Mouse (Mus musculus) gastrocnemius, postnatal 4 days (tissue): ENCODE results near the gene Frmd8. TPM values are rescaled to one million over a fixed set of nuclear protein-coding genes. Genes with fewer than 3 reads are reported as not detected.
A peak's percentile ranks its signal among the peaks of the same experiment; 100 is the strongest.
"Not testable (repeated sequence)": the region's sequence is repeated elsewhere in the genome, so short reads cannot be mapped to it uniquely, and the experiment has no call there.

Source experiments
- DNase-seq, 2 experiments: peaks; one replicate each; pipeline ENCODE4 v3.0.0; 2021 to 2022; ENCODE audit warnings: low spot score in 2 of 2, mixed read lengths in 2 of 2
- total RNA-seq, 2 experiments: library from RNA; stranded (reverse); gene quantifications; 2 replicates each; pipeline ENCODE4 v1.2.3; 2021

Frmd8 gene
- total RNA-seq, 2 experiments from 2014 or later, result 16.2 to 16.7 TPM

DNA sequence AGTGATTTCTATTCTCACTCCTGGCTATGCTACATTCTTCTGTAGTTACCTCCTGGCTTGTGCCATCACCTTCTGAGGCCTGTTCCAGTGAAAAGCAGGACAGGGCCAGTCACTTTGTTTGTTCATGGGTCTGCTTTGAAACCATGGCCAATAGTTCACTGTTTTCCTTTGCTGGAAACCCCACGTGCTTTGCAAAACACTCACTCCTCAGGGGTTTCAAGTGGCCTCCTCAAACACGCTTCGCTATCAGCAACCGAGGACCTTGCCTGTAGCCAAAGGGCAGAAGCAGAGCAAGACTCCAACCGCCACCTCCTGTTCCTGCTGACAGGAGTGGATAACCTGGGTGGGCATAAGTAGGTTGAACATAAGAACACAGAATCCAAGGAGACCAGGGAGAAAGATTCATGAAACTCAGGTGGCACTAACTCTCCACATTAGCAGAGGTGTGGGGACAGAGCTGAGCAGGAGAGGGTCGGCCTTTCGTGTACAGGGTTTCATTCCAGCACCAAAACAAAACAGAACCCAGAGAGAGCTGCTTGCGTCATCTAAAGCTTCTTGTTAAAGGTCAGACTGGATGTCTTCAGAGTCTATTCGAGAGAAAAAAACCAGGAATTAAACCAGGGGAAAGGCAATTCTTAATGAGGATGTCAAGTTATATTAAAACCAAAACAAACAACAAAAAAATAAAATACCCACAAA is 47.5 kb downstream of the Frmd8 start:
- DNase-seq, result no peak

DNA sequence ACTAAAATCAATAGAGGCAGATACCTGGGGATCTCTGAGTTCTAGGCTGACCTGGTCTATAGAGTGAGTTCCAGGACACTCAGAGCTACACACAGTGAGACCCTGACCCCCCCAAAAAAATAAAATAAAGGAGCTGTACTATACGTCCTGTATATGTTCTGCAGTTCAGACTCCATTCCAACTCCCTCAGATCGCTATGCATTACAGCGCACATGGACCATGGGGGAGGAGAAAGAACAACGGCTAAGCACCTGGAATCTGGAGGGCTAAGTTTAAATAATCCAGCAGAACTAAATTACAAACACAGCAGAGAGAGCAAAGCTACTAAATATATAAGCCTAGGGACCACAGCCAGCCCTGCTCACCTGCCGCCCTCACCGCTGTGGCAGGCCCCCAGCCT is 48.0 kb downstream of the Frmd8 start:
- DNase-seq, result no peak

- no peak for DNase-seq
These were observed 48.4 kb downstream of the Frmd8 start for GRCm38 (mm10) chr19:5826731-5827002.

DNA sequence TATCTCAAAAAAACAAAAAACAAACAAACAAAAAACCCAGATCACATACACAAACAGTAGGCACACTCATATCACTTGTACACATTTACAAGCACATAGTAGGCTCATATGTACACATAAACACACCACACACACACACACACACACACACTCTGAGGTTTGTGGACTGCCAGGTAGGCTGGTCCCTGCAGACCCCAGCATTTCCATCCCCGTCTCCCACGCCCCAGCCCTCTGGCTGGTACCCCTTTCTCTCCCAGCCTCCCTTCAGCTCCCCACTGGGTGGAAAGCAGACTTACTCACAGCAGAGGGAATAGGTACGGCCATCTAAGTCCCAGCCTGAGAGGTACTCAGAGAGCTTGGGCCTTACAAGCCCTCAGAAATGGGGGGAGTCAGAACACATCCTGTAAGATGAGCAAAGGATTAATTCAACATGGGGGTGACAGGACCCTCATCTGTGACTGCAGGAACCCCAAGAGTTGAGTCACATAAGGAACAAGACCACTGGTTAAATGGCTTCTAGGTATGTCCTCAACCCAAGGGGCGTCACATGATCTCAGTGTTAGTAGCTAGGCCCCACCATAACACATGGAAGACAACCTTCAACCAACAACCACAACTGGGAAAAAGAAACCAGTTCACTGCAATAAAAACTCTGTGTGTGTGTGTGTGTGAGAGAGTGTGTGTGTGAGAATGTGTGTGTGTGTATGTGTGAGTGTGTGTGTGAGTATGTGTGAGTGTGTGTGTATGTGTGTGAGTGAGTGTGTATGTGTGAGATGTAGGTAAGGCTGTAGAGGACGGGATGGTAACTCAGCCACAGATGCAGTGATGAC is 49.0 kb downstream of the Frmd8 start:
- no peak for DNase-seq

DNA sequence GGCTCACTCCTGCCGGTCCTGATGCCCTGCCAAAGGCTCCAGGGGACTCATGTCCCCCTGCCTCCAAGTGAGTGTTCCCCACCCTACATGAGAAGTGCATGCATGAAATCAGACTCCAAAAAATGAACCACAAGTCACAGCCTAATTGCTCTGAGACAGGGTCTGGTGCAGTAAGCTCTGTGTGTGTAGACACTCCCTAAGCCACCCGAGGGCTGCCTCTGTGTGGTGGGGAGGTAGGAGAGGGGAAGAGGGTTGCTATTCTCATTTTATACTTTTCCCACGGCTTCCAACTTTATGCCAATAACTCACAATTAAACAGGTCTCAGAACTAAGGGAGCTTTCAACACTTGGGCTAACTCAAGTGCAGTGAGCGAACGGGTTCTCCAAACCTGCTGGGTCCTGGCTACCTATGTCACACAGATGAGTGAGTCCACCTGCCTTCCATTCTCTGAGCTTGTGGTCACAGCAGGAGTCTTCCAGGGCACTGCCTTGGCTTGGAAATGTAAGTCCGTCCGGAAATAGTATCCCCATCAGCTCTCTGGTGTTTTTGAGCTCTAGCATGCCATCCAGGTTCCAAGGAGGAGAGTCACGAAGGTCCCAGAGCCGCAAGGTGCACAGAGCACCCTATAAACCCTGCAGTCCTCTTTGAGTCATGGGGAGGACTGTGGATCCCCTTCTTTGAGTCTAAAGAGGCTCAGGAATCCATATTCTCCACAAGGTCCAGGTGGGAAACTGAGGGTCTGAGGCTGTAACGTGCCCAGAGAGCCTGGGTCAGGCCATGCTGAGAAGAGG is 50.1 kb downstream of the Frmd8 start:
- no peak for DNase-seq

GRCm38 (mm10) chr19:5824043-5824825 is 50.8 kb downstream of the Frmd8 start:
- DNase-seq, result no peak

DNA sequence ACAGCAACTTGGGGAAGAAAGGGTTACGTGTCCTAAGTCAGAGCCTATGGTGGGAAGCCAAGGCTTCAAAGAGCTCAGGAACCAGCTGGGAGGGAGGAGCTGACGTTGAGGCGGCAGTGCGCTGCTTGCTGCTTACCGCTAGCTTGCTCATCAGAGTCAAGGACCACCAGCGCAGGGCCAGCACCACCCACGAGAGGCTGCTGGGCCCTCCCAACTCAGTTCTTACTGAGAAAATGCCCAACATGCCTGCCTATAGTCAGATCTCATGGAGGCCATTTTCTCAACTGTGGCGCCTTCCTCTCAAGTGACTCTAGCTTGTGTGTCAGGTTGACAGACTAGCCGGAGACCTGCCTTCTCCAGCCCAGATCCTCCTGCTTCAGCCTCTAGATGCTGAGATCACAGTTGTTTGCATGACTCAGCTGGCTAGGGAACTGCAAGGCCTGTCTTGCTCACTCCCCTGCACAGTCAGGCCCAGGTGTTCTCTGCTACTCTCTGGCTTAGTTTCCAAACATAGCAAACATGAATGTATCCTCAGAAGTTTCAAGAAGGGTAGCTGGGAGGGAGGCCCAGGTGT is 51.7 kb downstream of the Frmd8 start:
- DNase-seq, result no peak

- DNase-seq, result no peak
These were observed 52.3 kb downstream of the Frmd8 start for GRCm38 (mm10) chr19:5822834-5823205.

DNA sequence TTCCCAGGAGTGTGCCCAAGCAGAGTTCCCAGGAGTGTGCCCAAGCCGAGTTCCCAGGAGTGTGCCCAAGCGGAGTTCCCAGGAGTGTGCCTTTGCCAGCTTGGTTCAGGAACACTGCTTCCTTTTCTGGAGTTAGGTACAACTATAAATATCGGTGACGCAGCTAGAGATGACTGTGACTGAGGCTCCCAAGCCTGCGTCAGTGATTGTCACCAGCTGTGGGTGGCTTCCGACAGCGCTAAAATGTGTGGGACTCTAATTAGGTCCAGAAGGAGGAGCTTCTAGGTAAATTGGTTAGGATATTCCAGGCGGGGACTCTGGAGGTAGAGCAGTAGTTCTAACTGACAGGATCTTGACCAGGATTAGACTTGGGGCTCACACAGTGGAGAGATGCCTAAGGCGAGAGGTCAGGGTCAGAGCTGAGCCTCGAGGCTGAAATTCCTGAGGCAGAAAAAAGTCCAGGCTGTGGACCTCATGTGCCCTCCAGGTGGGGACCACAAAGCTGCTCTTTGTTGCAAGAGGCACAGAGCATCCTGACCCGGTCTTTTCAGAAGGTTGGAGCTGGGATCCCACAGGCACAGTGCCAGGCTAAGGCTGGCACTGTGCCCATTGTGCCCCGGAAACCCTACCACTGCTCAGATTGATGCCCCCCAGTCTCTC is 52.8 kb downstream of the Frmd8 start:
- no peak for DNase-seq

- no peak for DNase-seq
These were observed 53.3 kb downstream of the Frmd8 start for GRCm38 (mm10) chr19:5821847-5822173.

DNA sequence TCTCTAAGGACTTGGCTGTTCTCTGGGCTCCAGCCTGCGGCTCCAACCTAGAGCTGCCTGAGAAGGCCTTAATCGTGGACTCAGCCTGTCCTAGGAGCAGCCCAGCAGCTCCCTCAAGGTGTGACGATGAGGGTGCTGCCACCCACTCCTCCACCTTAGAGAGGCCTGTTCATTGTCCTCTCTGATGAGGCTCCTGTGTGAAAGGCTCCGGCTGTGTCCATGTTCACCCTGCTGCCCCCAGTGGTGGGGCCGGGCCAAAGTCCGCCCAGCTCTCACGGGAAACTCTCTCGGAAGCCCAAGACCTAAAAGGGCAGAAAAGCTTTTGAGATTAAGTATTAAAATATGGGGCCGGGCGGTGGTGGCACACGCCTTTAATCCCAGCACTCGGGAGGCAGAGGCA is 55.5 kb downstream of the Frmd8 start:
- DNase-seq, result peak in 1 of 2 experiments; percentile 51

DNA sequence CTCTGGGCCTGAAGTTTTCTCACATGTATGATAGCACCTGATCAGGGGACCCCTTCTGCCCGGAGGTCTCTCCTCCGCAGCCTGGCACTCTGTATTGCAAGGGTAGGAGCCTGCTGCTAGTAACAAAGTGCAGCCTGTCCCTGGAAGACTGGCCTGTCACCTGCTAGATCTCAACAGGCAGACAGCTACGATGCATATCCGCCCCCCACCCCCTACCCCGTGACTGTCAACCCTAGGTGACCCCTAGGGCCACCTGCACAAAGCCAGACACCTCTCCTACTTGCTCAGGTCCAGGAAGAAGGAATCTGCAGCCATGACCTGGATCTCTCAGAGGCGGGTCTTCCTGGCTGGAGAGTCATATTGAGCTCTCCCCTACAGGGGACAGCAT is 56.5 kb downstream of the Frmd8 start:
- DNase-seq, result no peak

GRCm38 (mm10) chr19:5817703-5818589 is 57.1 kb downstream of the Frmd8 start:
- DNase-seq, result peak; percentile 76 to 88

DNA sequence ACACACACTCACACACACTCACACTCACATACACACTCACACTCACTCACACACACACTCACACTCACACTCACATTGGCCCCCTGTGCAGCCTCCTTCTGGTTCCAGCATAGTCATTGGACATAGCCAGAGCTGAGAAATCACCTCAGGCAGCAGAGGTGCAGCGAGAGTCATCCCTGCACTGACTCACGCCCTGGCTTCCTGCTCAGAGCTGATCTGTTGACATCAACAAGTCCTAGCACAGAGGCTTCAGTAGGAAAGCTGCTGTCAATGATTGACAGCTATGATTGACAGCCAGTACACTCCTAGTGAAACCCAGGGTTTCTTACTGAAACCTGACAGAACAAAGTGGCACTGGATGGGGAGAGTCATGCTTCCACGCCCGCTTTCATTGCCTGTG is 59.1 kb downstream of the Frmd8 start:
- DNase-seq, result no peak

DNA sequence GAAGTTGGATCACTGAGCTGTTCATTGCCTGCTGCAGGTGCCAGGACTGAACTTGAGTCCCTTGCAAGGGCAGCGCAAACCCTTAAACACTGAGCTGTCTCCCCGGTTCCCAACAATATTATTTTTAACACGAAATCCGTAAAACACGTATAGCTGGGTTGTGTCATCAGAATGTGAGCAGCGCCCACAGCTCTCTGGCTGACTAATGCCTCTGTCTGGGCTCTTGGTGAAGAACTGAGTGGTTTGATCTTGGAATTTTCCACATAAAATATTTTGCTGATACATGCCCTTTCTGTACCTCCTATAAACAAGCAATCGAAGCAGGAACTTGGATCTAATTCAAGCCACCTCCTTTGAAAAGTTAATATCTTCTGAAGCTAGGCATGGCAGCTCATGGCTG is 60.1 kb downstream of the Frmd8 start:
- no peak for DNase-seq

DNA sequence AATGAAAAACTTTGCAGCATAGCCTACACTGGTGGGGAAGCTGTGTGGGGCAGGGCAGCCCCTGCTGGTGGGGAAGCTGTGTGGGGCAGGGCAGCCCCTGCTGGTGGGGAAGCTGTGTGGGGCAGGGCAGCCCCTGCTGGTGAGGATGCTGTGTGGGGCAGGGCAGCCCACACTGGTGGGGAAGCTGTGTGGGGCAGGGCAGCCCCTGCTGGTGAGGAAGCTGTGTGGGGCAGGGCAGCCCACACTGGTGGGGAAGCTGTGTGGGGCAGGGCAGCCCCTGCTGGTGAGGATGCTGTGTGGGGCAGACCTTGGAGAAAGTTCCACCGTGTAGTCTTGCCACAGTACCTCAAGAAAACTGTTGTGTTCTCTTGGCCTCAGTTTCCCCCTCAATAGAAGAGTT is 61.0 kb downstream of the Frmd8 start:
- DNase-seq, result not testable (repeated sequence)

- DNase-seq, result no peak
These were observed 61.5 kb downstream of the Frmd8 start for GRCm38 (mm10) chr19:5813567-5813966.

- peak in 1 of 2 experiments; percentile 76 for DNase-seq
These were observed 63.1 kb downstream of the Frmd8 start for GRCm38 (mm10) chr19:5811771-5812504.
